Mouse (Mus musculus): ENCODE results near the gene Gpr150. TPM values are rescaled to one million over a fixed set of nuclear protein-coding genes. Genes with fewer than 3 reads are reported as not detected.

Gpr150 gene
- 0.37 and 0.39 TPM in 2 replicates for polyA plus RNA-seq (2014; fragmentation: Nextera tagmentation; extraction: Ambion mirVana)

GRCm38 (mm10) chr13:76056896-76057266 is at the start of gene Gpr150:
Gene Gpr150, minus strand, starts transcription at chr13:76056996.
- Histone ChIP-seq H3K4me2 (replicated peaks; ENCODE audit: low read depth, low read length) (peak within 1 kb of the TSS; percentile 99), H3K4me1 (replicated peaks; ENCODE audit: control insufficient read depth, insufficient read depth, low read length) (no peaks in the 10 kb centered on the region; the same call in 1 of the 2 replicates), H3K4me3 (ENCODE audit: low read depth, low read length) (peak within 1 kb of the TSS; percentile 52), H3K9ac (ENCODE audit: low read depth, low read length) (peak within 1 kb of the TSS; percentile 53; the same call in 1 of the 2 replicates), H3K27me3 (ENCODE audit: control insufficient read depth, insufficient read depth, low read length) (peaks cover 20% of the 10 kb centered on the region), H3K27ac (ENCODE audit: low read depth, low read length) (no peak within 1 kb of the TSS), H3K36me3 (ENCODE audit: control insufficient read depth, insufficient read depth, low read length) (no peaks in the 10 kb centered on the region), H3K9me3 (ENCODE audit: control insufficient read depth, low read length) (no peaks in the 10 kb centered on the region)
- no peak; the same call in 1 of the 2 replicates for ATAC-seq (ENCODE audit: low FRiP score)
- WGBS: 18% methylated on average over 10 of the region's 10 CpGs
- no peak for DNase-seq (ENCODE audit: low spot score)

- H3K36me3 ChIP-seq (ENCODE audit: control insufficient read depth, insufficient read depth, low read length): no peaks in the 10 kb centered on the region
- no peak overlapping the region for H3K4me2 ChIP-seq (replicated peaks; ENCODE audit: low read depth, low read length)
- 91% methylated on average over 2 of the region's 2 CpGs for WGBS
- no peak overlapping the region for H3K27ac ChIP-seq (ENCODE audit: low read depth, low read length)
- no peak for ATAC-seq (ENCODE audit: low FRiP score)
- H3K9me3 ChIP-seq (ENCODE audit: control insufficient read depth, low read length): no peaks in the 10 kb centered on the region
- H3K27me3 ChIP-seq (ENCODE audit: control insufficient read depth, insufficient read depth, low read length): no peaks in the 10 kb centered on the region
- H3K4me1 ChIP-seq (replicated peaks; ENCODE audit: control insufficient read depth, insufficient read depth, low read length): no peaks in the 10 kb centered on the region
- no peak overlapping the region for H3K9ac ChIP-seq (ENCODE audit: low read depth, low read length)
- H3K4me3 ChIP-seq (ENCODE audit: low read depth, low read length): no peak overlapping the region
- DNase-seq (ENCODE audit: low spot score): no peak
These were observed 45.2 kb upstream of the Gpr150 start for GRCm38 (mm10) chr13:76101989-76102388.

GRCm38 (mm10) chr13:76098493-76099303 is 41.9 kb upstream of the Gpr150 start, which contains the start of the genes Arsk and Ttc37:
Gene Arsk, minus strand, starts transcription at chr13:76098660.
Gene Ttc37, plus strand, starts transcription at chr13:76098734.
- Histone ChIP-seq H3K4me1 (replicated peaks; ENCODE audit: control insufficient read depth, insufficient read depth, low read length) (no peaks in the 10 kb centered on the region), H3K36me3 (ENCODE audit: control insufficient read depth, insufficient read depth, low read length) (no peaks in the 10 kb centered on the region), H3K9ac (ENCODE audit: low read depth, low read length) (peak within 1 kb of the TSS; percentile 67), H3K27ac (ENCODE audit: low read depth, low read length) (peak within 1 kb of the TSS; percentile 42; the same call in 1 of the 2 replicates), H3K9me3 (ENCODE audit: control insufficient read depth, low read length) (no peaks in the 10 kb centered on the region), H3K4me2 (replicated peaks; ENCODE audit: low read depth, low read length) (peak within 1 kb of the TSS; percentile 64), H3K4me3 (ENCODE audit: low read depth, low read length) (peak within 1 kb of the TSS; percentile 65), H3K27me3 (ENCODE audit: control insufficient read depth, insufficient read depth, low read length) (no peaks in the 10 kb centered on the region)
- peak; percentile 96 for DNase-seq (ENCODE audit: low spot score)
- ATAC-seq (ENCODE audit: low FRiP score): peak; percentile 96
- WGBS: 2% methylated on average over 34 of the region's 34 CpGs

- Histone ChIP-seq H3K4me2 (replicated peaks; ENCODE audit: low read depth, low read length) (peak overlapping the region; percentile 44), H3K4me1 (replicated peaks; ENCODE audit: control insufficient read depth, insufficient read depth, low read length) (no peaks in the 10 kb centered on the region), H3K27me3 (ENCODE audit: control insufficient read depth, insufficient read depth, low read length) (no peaks in the 10 kb centered on the region), H3K9me3 (ENCODE audit: control insufficient read depth, low read length) (no peaks in the 10 kb centered on the region), H3K27ac (ENCODE audit: low read depth, low read length) (peak overlapping the region; percentile 42; the same call in 1 of the 2 replicates), H3K9ac (ENCODE audit: low read depth, low read length) (peak overlapping the region; percentile 60), H3K4me3 (ENCODE audit: low read depth, low read length) (peak overlapping the region; percentile 65), H3K36me3 (ENCODE audit: control insufficient read depth, insufficient read depth, low read length) (no peaks in the 10 kb centered on the region)
- DNase-seq (ENCODE audit: low spot score) (no peak), ATAC-seq (ENCODE audit: low FRiP score) (peak; percentile 87)
- 3% methylated on average over 16 of the region's 16 CpGs for WGBS
These were observed 41.3 kb upstream of the Gpr150 start for GRCm38 (mm10) chr13:76098116-76098492.

DNA sequence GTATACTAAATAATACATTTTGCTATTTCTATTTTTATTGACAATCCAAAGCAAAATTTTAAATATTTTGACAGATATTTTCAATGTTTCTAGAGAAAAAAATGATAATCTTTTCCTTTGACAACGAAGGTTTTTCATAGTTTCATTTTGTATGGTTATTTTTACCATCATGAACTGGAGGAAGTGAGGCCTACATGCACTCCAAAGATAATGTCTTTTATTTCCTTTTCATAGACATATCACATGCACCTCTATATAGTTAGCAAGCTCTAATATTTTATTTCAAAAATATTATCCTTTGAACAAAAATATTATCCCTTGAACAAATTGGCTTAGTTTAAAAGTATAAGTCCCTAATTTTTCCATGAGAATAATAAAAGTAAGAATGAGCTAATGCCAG is 17.5 kb upstream of the Gpr150 start:
- H3K4me3 ChIP-seq (ENCODE audit: low read depth, low read length): no peak overlapping the region
- WGBS: 85% methylated on average over 1 of the region's 1 CpGs
- H3K4me1 ChIP-seq (replicated peaks; ENCODE audit: control insufficient read depth, insufficient read depth, low read length): no peaks in the 10 kb centered on the region
- DNase-seq (ENCODE audit: low spot score): no peak
- H3K27ac ChIP-seq (ENCODE audit: low read depth, low read length): no peak overlapping the region
- no peak overlapping the region for H3K9ac ChIP-seq (ENCODE audit: low read depth, low read length)
- no peaks in the 10 kb centered on the region for H3K27me3 ChIP-seq (ENCODE audit: control insufficient read depth, insufficient read depth, low read length)
- no peak overlapping the region for H3K4me2 ChIP-seq (replicated peaks; ENCODE audit: low read depth, low read length)
- ATAC-seq (ENCODE audit: low FRiP score): no peak
- H3K9me3 ChIP-seq (ENCODE audit: control insufficient read depth, low read length): no peaks in the 10 kb centered on the region
- no peaks in the 10 kb centered on the region for H3K36me3 ChIP-seq (ENCODE audit: control insufficient read depth, insufficient read depth, low read length)

- Histone ChIP-seq H3K4me2 (replicated peaks; ENCODE audit: low read depth, low read length) (no peak overlapping the region), H3K27me3 (ENCODE audit: control insufficient read depth, insufficient read depth, low read length) (no peaks in the 10 kb centered on the region), H3K9me3 (ENCODE audit: control insufficient read depth, low read length) (no peaks in the 10 kb centered on the region), H3K36me3 (ENCODE audit: control insufficient read depth, insufficient read depth, low read length) (no peaks in the 10 kb centered on the region), H3K9ac (ENCODE audit: low read depth, low read length) (no peak overlapping the region), H3K4me1 (replicated peaks; ENCODE audit: control insufficient read depth, insufficient read depth, low read length) (no peaks in the 10 kb centered on the region), H3K4me3 (ENCODE audit: low read depth, low read length) (no peak overlapping the region), H3K27ac (ENCODE audit: low read depth, low read length) (no peak overlapping the region)
- 89% methylated on average over 13 of the region's 13 CpGs for WGBS
- DNase-seq (ENCODE audit: low spot score) (no peak), ATAC-seq (ENCODE audit: low FRiP score) (peak; percentile 63; the same call in 1 of the 2 replicates)
These were observed 7.7 kb upstream of the Gpr150 start for GRCm38 (mm10) chr13:76064363-76064945.

DNA sequence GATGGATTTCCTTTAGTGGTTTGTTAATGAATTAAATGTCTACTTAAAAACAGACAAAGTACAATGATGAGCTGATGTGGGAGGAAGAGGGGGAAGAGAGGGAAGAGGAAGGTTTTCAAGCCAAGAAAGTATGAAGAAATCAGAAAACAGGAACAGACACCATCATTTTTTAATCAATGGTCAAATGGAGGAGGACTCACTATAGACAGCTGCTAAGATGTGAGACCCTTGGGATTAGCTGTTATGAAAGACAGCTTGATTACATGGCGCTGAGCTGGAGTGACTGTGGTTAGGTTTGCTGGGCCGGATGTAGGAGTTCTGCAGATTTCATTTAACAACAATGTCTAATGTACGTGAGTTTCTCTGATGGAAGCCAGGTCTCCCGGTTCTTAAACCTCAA is 6.8 kb upstream of the Gpr150 start:
- Histone ChIP-seq H3K4me2 (replicated peaks; ENCODE audit: low read depth, low read length) (no peak overlapping the region), H3K4me3 (ENCODE audit: low read depth, low read length) (no peak overlapping the region), H3K4me1 (replicated peaks; ENCODE audit: control insufficient read depth, insufficient read depth, low read length) (no peaks in the 10 kb centered on the region), H3K9me3 (ENCODE audit: control insufficient read depth, low read length) (no peaks in the 10 kb centered on the region), H3K27ac (ENCODE audit: low read depth, low read length) (no peak overlapping the region), H3K27me3 (ENCODE audit: control insufficient read depth, insufficient read depth, low read length) (no peaks in the 10 kb centered on the region), H3K9ac (ENCODE audit: low read depth, low read length) (no peak overlapping the region), H3K36me3 (ENCODE audit: control insufficient read depth, insufficient read depth, low read length) (no peaks in the 10 kb centered on the region)
- no peak for ATAC-seq (ENCODE audit: low FRiP score)
- 93% methylated on average over 4 of the region's 4 CpGs for WGBS
- no peak for DNase-seq (ENCODE audit: low spot score)

DNA sequence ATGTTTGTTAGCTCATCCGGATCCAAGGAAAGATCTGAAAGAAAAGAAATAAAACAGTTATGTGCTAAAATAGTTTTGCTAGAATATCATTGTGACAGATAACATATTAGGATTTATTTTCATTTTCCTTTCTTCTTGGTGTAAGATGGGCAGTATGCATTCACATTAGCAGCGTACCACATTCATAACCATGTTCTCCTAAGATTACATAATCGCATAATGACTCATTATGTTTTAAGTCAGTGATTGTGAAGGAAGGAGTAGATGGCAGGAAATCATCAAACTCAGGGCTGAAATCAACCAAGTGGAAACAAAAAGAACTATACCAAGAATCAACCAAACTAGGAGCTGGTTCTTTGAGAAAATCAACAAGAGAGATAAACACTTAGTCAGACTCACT is 5.8 kb upstream of the Gpr150 start:
- Histone ChIP-seq H3K36me3 (ENCODE audit: control insufficient read depth, insufficient read depth, low read length) (no peaks in the 10 kb centered on the region), H3K27ac (ENCODE audit: low read depth, low read length) (no peak overlapping the region), H3K9me3 (ENCODE audit: control insufficient read depth, low read length) (no peaks in the 10 kb centered on the region), H3K4me1 (replicated peaks; ENCODE audit: control insufficient read depth, insufficient read depth, low read length) (no peaks in the 10 kb centered on the region), H3K27me3 (ENCODE audit: control insufficient read depth, insufficient read depth, low read length) (peaks cover 3% of the 10 kb centered on the region; the same call in 1 of the 2 replicates), H3K4me3 (ENCODE audit: low read depth, low read length) (no peak overlapping the region), H3K4me2 (replicated peaks; ENCODE audit: low read depth, low read length) (no peak overlapping the region), H3K9ac (ENCODE audit: low read depth, low read length) (no peak overlapping the region)
- WGBS: 95% methylated on average over 3 of the region's 3 CpGs
- ATAC-seq (ENCODE audit: low FRiP score) (no peak), DNase-seq (ENCODE audit: low spot score) (no peak)

Measured in hindbrain, embryonic 11.5 days (tissue).